In genomic region chrX:101532347-101533221, GRCm38 (mm10) we compare ENCODE assay signal across 8 mouse cellular contexts. TPM values are rescaled to one million over a fixed set of nuclear protein-coding genes. Genes with fewer than 3 reads are reported as not detected.
DNase-seq lines count a peak whose midpoint lies in the region; ATAC-seq and TF ChIP-seq lines count a peak whose summit lies in the region.

Taf1 (plus strand) TSS chrX:101532734.

- no peaks in the 10 kb centered on the region for H3K27me3 ChIP-seq in E14TG2a.4 (ENCODE audit: insufficient read depth, low read length)
- H3K27me3 ChIP-seq in forebrain, embryonic 12.5 days = no peaks in the 10 kb centered on the region
- no peaks in the 10 kb centered on the region for H3K27me3 ChIP-seq in heart, postnatal 0 days (ENCODE audit: control insufficient read depth, insufficient read depth, low read length)
- no peaks in the 10 kb centered on the region for H3K27me3 ChIP-seq in liver, embryonic 16.5 days (ENCODE audit: control insufficient read depth, insufficient read depth, low read depth, low read length)
- H3K27me3 ChIP-seq in neural tube, embryonic 13.5 days = no peaks in the 10 kb centered on the region
- no peaks in the 10 kb centered on the region for H3K27me3 ChIP-seq in testis, adult 2 months (ENCODE audit: control insufficient read depth, insufficient read depth, low read length)

- TF ChIP-seq EP300 in heart, postnatal 0 days (IDR thresholded peaks at IDR 0.05; ENCODE audit: low read depth) = no peak

- peak; percentile 99 for ATAC-seq in forebrain, embryonic 12.5 days (ENCODE audit: low FRiP score)
- ATAC-seq in heart, postnatal 0 days (ENCODE audit: insufficient read depth, low read depth) = peak; percentile 96
- peak; percentile 97 for ATAC-seq in liver, embryonic 16.5 days (ENCODE audit: low read depth)
- ATAC-seq in neural tube, embryonic 13.5 days (ENCODE audit: low read depth) = peak; percentile 99

- H3K4me1 ChIP-seq in E14TG2a.4 (replicated peaks; ENCODE audit: low read depth, low read length) = peaks cover 12% of the 10 kb centered on the region
- H3K4me1 ChIP-seq in forebrain, embryonic 12.5 days = peaks cover 7% of the 10 kb centered on the region
- no peaks in the 10 kb centered on the region for H3K4me1 ChIP-seq in heart, postnatal 0 days (ENCODE audit: control insufficient read depth, insufficient read depth)
- H3K4me1 ChIP-seq in liver, embryonic 16.5 days (ENCODE audit: control insufficient read depth, low read depth, low read length) = no peaks in the 10 kb centered on the region; the same call in 1 of the 2 replicates
- H3K4me1 ChIP-seq in neural tube, embryonic 13.5 days (replicated peaks) = peaks cover 8% of the 10 kb centered on the region
- no peaks in the 10 kb centered on the region; the same call in 1 of the 2 replicates for H3K4me1 ChIP-seq in testis, adult 2 months (ENCODE audit: control insufficient read depth, insufficient read depth, low read length)

- 27% methylated on average over 47 of the region's 47 CpGs for WGBS in forebrain, embryonic 12.5 days
- 17% methylated on average over 47 of the region's 47 CpGs for WGBS in heart, postnatal 0 days
- 14% methylated on average over 47 of the region's 47 CpGs for WGBS in liver, embryonic 16.5 days (ENCODE audit: insufficient replicate concordance)
- WGBS in neural tube, embryonic 13.5 days = 17% methylated on average over 47 of the region's 47 CpGs

- no peak for TF ChIP-seq POLR2A in testis, adult 2 months (IDR thresholded peaks at IDR 0.05; ENCODE audit: control insufficient read depth, low read depth, low read length)

- DNase-seq in c-Kit-positive CD71-positive TER-119-positive erythroid progenitor cells, embryonic 14.5 days (ENCODE audit: low spot score) = peak; percentile 95
- DNase-seq in heart, postnatal 0 days (ENCODE audit: low spot score) = peak; percentile 94
- DNase-seq in kidney, postnatal 4 days = peak; percentile 92 to 95

- no peaks in the 10 kb centered on the region for H3K9me3 ChIP-seq in E14TG2a.4 (ENCODE audit: low read length)
- no peaks in the 10 kb centered on the region for H3K9me3 ChIP-seq in forebrain, embryonic 12.5 days
- H3K9me3 ChIP-seq in heart, postnatal 0 days (replicated peaks; ENCODE audit: control insufficient read depth, low read length) = no peaks in the 10 kb centered on the region
- no peaks in the 10 kb centered on the region for H3K9me3 ChIP-seq in liver, embryonic 16.5 days (replicated peaks; ENCODE audit: control insufficient read depth, low read length)
- H3K9me3 ChIP-seq in neural tube, embryonic 13.5 days = no peaks in the 10 kb centered on the region

- H3K4me3 ChIP-seq in E14TG2a.4 (replicated peaks; ENCODE audit: low read length) = peak within 1 kb of the TSS; percentile 84
- peak within 1 kb of the TSS; percentile 54 for H3K4me3 ChIP-seq in forebrain, embryonic 12.5 days (replicated peaks)
- peak within 1 kb of the TSS; percentile 66 for H3K4me3 ChIP-seq in heart, postnatal 0 days (ENCODE audit: low read depth, low read length)
- H3K4me3 ChIP-seq in liver, embryonic 16.5 days (ENCODE audit: low read depth, low read length) = peak within 1 kb of the TSS; percentile 69
- H3K4me3 ChIP-seq in neural tube, embryonic 13.5 days = peak within 1 kb of the TSS; percentile 55
- H3K4me3 ChIP-seq in testis, adult 2 months (ENCODE audit: control insufficient read depth, low read depth, low read length) = peak within 1 kb of the TSS; percentile 92

- H3K4me2 ChIP-seq in forebrain, embryonic 12.5 days = peak within 1 kb of the TSS; percentile 60
- H3K4me2 ChIP-seq in heart, postnatal 0 days (ENCODE audit: low read depth, low read length) = peak within 1 kb of the TSS; percentile 72
- peak within 1 kb of the TSS; percentile 67 for H3K4me2 ChIP-seq in liver, embryonic 16.5 days (ENCODE audit: low read depth, low read length)
- H3K4me2 ChIP-seq in neural tube, embryonic 13.5 days = peak within 1 kb of the TSS; percentile 64

- peak within 1 kb of the TSS; percentile 61 for H3K9ac ChIP-seq in forebrain, embryonic 12.5 days
- peak within 1 kb of the TSS; percentile 57 for H3K9ac ChIP-seq in heart, postnatal 0 days (replicated peaks; ENCODE audit: low read depth, low read length)
- H3K9ac ChIP-seq in liver, embryonic 16.5 days (ENCODE audit: low read depth, low read length) = peak within 1 kb of the TSS; percentile 64
- H3K9ac ChIP-seq in neural tube, embryonic 13.5 days = peak within 1 kb of the TSS; percentile 72

- peak within 1 kb of the TSS; percentile 59; the same call in 1 of the 2 replicates for H3K27ac ChIP-seq in forebrain, embryonic 12.5 days
- peak within 1 kb of the TSS; percentile 67 for H3K27ac ChIP-seq in heart, postnatal 0 days (ENCODE audit: low read depth)
- peak within 1 kb of the TSS; percentile 53; the same call in 1 of the 2 replicates for H3K27ac ChIP-seq in liver, embryonic 16.5 days (ENCODE audit: low read length)
- H3K27ac ChIP-seq in neural tube, embryonic 13.5 days (replicated peaks) = peak within 1 kb of the TSS; percentile 74
- H3K27ac ChIP-seq in testis, adult 2 months (ENCODE audit: control insufficient read depth, insufficient read depth, low read depth, low read length) = peak within 1 kb of the TSS; percentile 83

- TF ChIP-seq CTCF in E14TG2a.4 (conservative IDR thresholded peaks at IDR 0.05; ENCODE audit: low read length) = no peak
- TF ChIP-seq CTCF in heart, postnatal 0 days (IDR thresholded peaks at IDR 0.05; ENCODE audit: low read depth) = no peak
- TF ChIP-seq CTCF in testis, adult 2 months (IDR thresholded peaks at IDR 0.05; ENCODE audit: control insufficient read depth, insufficient read depth, insufficient replicate concordance, low read depth, low read length) = no peak

- peaks cover 47% of the 10 kb centered on the region for H3K36me3 ChIP-seq in E14TG2a.4 (ENCODE audit: insufficient read depth, low read length)
- peaks cover 11% of the 10 kb centered on the region; the same call in 1 of the 2 replicates for H3K36me3 ChIP-seq in forebrain, embryonic 12.5 days (replicated peaks)
- peaks cover 2% of the 10 kb centered on the region for H3K36me3 ChIP-seq in heart, postnatal 0 days (replicated peaks; ENCODE audit: control insufficient read depth, insufficient read depth, low read length)
- 0 out of 2 replicates have a peak, but pooled peaks cover 3% of the 10 kb centered on the region for H3K36me3 ChIP-seq in liver, embryonic 16.5 days (ENCODE audit: control insufficient read depth, insufficient read depth)
- H3K36me3 ChIP-seq in neural tube, embryonic 13.5 days = peaks cover 11% of the 10 kb centered on the region
- no peaks in the 10 kb centered on the region for H3K36me3 ChIP-seq in testis, adult 2 months (ENCODE audit: control insufficient read depth, insufficient read depth, low read length)

RNA-seq across cellular contexts. Expression of gene Taf1, which starts in this region (rescaled TPM):
- 28.2 and 29.6 TPM in 2 replicates for polyA plus RNA-seq in forebrain, embryonic 12.5 days (2016; fragmentation: Nextera tagmentation; extraction: Ambion mirVana)
- total RNA-seq in heart, postnatal 0 days (2014; rRNA removed; ENCODE audit: low replicate concordance) = 4.3 and 6.7 TPM in 2 replicates
- 3.7 TPM in 2 replicates for polyA plus RNA-seq in heart, postnatal 0 days (2015; fragmentation: Nextera tagmentation; extraction: Ambion mirVana)
- polyA plus RNA-seq in liver, embryonic 16.5 days (2015; fragmentation: Nextera tagmentation; extraction: Ambion mirVana) = 5.8 and 6.2 TPM in 2 replicates
- 12.3 and 13.6 TPM in 2 replicates for polyA plus RNA-seq in neural tube, embryonic 13.5 days (2015; fragmentation: Nextera tagmentation; extraction: Ambion mirVana)
- 2.4 and 2.7 TPM in 2 replicates for polyA plus RNA-seq in testis, adult 2 months (2012; rRNA removed)

Comparison
In these comparisons a context has a peak if more than half of its experiments do, and no peak if none do; other contexts are left out.
1. Peak in every context shown above with its lines: DNase-seq, ATAC-seq, H3K4me3 ChIP-seq and H3K27ac ChIP-seq.